Mouse (Mus musculus) stomach, postnatal 0 days (tissue): Measurements from ENCODE around the gene Hinfp.

Experiments
- CTCF ChIP-seq: IDR thresholded peaks from 2 replicates; pipeline ENCODE4 v1.5.1; 2016; ENCODE audit warnings: antibody characterized with exemption, low read depth, mild to moderate bottlenecking, moderate library complexity
- EP300 ChIP-seq: optimal IDR thresholded peaks from 2 replicates; pipeline ENCODE3; 2016; ENCODE audit warnings: antibody characterized with exemption

DNA sequence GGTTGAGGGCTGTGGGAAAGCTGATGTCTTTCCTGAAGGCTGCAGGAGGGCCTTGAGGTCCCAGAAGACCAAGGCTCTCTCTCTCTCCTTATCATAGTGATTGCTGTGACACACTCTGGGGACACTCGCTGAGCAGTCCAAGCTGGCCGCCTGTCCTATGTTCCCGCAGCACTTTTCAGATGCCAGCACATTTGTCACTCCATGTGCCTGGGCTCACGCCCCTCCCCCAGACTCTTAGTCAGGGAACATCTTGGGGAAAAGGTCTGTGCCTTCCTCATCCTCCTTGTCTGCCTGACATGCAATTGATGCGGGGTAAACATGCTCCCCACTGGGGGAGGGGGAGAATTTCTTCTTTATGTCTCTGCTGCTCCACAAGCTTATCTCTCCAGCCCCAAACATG is 22.3 kb downstream of the Hinfp start:
- TF ChIP-seq CTCF (no peak), EP300 (no peak)
